Comparison of ENCODE assay signal across 7 mouse cellular contexts in the genomic region with DNA sequence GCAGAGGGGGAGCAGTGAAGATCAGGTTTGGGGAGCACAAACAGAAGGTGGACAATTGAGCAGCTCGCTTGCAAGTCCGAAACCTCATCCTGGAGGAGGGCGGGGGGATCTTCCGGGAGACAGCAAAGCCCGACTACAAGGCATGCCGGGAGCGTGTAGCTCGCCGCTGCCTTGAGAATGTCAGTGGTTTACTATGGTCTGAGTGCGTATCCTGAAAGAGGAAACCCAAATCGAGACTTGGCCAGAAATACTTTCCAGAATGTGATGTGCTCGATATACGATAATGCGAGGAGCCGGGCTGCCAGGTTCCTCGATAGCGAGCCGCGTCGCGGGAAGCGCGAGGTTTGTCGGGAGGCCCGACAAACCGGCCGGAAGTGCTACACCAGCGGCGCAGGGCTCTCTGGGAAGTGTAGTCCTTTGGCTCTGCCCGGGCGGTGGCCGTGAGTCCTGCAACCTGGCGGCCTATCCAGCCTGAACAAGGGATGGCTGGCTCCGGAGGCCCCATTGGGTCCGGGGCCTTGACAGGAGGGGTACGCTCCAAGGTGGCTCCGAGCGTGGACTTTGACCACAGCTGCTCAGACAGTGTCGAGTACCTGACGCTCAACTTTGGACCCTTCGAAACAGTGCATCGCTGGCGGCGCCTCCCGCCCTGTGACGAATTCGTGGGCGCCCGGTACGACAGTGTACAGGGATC. TPM values are rescaled to one million over a fixed set of nuclear protein-coding genes. Genes with fewer than 3 reads are reported as not detected.
DNase-seq lines count a peak whose midpoint lies in the region; ATAC-seq lines count a peak whose summit lies in the region.

A gene (plus strand): TSS at position 143 of the 694 bp plus-strand sequence.

- peak within 1 kb of the TSS; percentile 74 for H3K4me3 ChIP-seq in intestine, embryonic 16.5 days (ENCODE audit: low read length)
- H3K4me3 ChIP-seq in midbrain, embryonic 11.5 days (ENCODE audit: low read depth, low read length) = peak within 1 kb of the TSS; percentile 76

- under 1% methylated on average over 50 of the region's 50 CpGs for whole genome bisulfite sequencing in intestine, embryonic 16.5 days
- WGBS in midbrain, embryonic 11.5 days = under 1% methylated on average over 50 of the region's 50 CpGs

- H3K4me1 ChIP-seq in intestine, embryonic 16.5 days (ENCODE audit: control insufficient read depth, insufficient read depth, low read length) = peaks cover 13% of the 10 kb centered on the region
- peaks cover 10% of the 10 kb centered on the region for H3K4me1 ChIP-seq in midbrain, embryonic 11.5 days (ENCODE audit: control insufficient read depth, insufficient read depth, low read length)

- intact Hi-C loops in left cerebral cortex, postnatal 36 days (cut with DNase I) = no loop called here

- peaks cover 7% of the 10 kb centered on the region for H3K36me3 ChIP-seq in intestine, embryonic 16.5 days (ENCODE audit: control insufficient read depth, insufficient read depth, low read length)
- H3K36me3 ChIP-seq in midbrain, embryonic 11.5 days (ENCODE audit: control insufficient read depth, insufficient read depth, low read length) = peaks cover 4% of the 10 kb centered on the region; the same call in 1 of the 2 replicates

- H3K9ac ChIP-seq in intestine, embryonic 16.5 days (ENCODE audit: low read depth, low read length) = peak within 1 kb of the TSS; percentile 80
- H3K9ac ChIP-seq in midbrain, embryonic 11.5 days (ENCODE audit: low read length) = peak within 1 kb of the TSS; percentile 87

- H3K4me2 ChIP-seq in intestine, embryonic 16.5 days (ENCODE audit: low read depth, low read length) = peak within 1 kb of the TSS; percentile 64
- peak within 1 kb of the TSS; percentile 78 for H3K4me2 ChIP-seq in midbrain, embryonic 11.5 days

- ATAC-seq in intestine, embryonic 16.5 days = peak; percentile 98
- ATAC-seq in midbrain, embryonic 11.5 days (ENCODE audit: low FRiP score) = peak; percentile 98

- H3K27ac ChIP-seq in intestine, embryonic 16.5 days (ENCODE audit: low read length) = peak within 1 kb of the TSS; percentile 90
- H3K27ac ChIP-seq in midbrain, embryonic 11.5 days (ENCODE audit: low read depth, low read length) = peak within 1 kb of the TSS; percentile 68

- H3K27me3 ChIP-seq in intestine, embryonic 16.5 days (replicated peaks; ENCODE audit: control insufficient read depth, insufficient read depth, low read length) = no peaks in the 10 kb centered on the region
- no peaks in the 10 kb centered on the region for H3K27me3 ChIP-seq in midbrain, embryonic 11.5 days (ENCODE audit: control insufficient read depth, insufficient read depth, low read length)

- no peaks in the 10 kb centered on the region for H3K9me3 ChIP-seq in intestine, embryonic 16.5 days (ENCODE audit: control insufficient read depth, low read length)
- H3K9me3 ChIP-seq in midbrain, embryonic 11.5 days (ENCODE audit: control insufficient read depth, low read length) = no peaks in the 10 kb centered on the region

- DNase-seq in adrenal gland, adult 2 months = peak; percentile 94
- peak; percentile 79 for DNase-seq in embryo, embryonic 11.5 days (ENCODE audit: low read depth, low spot score)
- DNase-seq in gastrocnemius, postnatal 4 days (ENCODE audit: low spot score in 2 of 2) = peak; percentile 78 to 90
- DNase-seq in left cerebral cortex, postnatal 36 days (ENCODE audit: low spot score in 2 of 2) = peak; percentile 92 to 93
- DNase-seq in midbrain, embryonic 11.5 days (ENCODE audit: low spot score, missing footprints) = peak; percentile 99
- DNase-seq in skeletal muscle tissue, adult 2 months (ENCODE audit: low read depth, low spot score) = peak; percentile 74

RNA-seq across cellular contexts. Expression of the gene that starts here (rescaled TPM):
- 10 to 100 TPM; 53.4 to 74.0 TPM for total RNA-seq in adrenal gland, adult 2 months (2021)
- 231 and 248 TPM in 2 replicates for polyA plus RNA-seq in adrenal gland, adult 2 months (2012; rRNA removed)
- total RNA-seq in gastrocnemius, postnatal 4 days (2021) = 10 to 100 TPM; 48.4 to 51.1 TPM
- 96.8 and 128 TPM in 2 replicates for polyA plus RNA-seq in intestine, embryonic 16.5 days (2015; fragmentation: Nextera tagmentation; extraction: Ambion mirVana)
- total RNA-seq in left cerebral cortex, postnatal 36 days (2021) = 100 to 1,000 TPM; 151 to 156 TPM
- 70.5 and 77.2 TPM in 2 replicates for polyA plus RNA-seq in midbrain, embryonic 11.5 days (2014; fragmentation: Nextera tagmentation; extraction: Ambion mirVana)

Comparison
In these comparisons a context has a peak if more than half of its experiments do, and no peak if none do; other contexts are left out.
1. Peak in every context shown above with its lines: DNase-seq, ATAC-seq, H3K4me3 ChIP-seq and H3K27ac ChIP-seq.